Mouse (Mus musculus) ovary, postnatal 10 days (tissue): ENCODE data around the gene Snx15.

Experiments used
- DNase-seq: peaks from one replicate; pipeline ENCODE4 v3.0.0; 2022; ENCODE audit warnings: low spot score

Snx15 gene

DNA sequence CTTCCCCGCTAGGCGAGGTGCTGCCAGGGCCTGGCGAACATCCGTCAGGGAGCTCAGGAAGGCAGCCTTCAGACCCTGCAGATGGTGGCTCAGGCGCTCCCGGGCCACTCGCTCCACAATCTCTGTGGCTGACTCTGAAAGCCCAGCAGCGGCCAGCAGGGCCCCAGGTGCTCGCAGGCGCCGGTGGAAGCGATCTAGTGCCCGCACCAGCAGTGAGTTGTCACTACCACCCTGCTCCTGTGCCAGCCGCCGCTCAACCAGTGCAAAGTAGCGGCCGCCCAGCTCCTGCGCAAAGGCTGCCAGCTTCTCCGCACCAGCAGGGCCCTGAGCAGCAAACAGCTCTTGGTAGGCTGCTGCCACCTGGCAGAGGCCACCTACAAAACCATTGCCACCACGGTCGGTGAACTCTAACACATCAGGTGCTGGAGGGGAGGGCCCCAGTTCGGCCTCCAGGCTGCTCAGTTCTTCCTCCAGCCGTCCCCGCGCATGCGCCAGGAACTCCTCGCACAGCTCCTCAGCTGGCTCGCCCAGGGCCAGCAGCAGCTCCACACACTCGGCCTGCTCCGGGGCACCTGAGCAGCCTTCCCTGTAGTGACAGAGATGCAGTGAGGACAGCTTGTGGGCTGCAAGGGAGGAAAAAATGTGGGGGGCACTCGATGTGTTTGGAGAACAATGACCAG lies 57.4 kb downstream of the Snx15 start:
- DNase-seq = no peak

DNA sequence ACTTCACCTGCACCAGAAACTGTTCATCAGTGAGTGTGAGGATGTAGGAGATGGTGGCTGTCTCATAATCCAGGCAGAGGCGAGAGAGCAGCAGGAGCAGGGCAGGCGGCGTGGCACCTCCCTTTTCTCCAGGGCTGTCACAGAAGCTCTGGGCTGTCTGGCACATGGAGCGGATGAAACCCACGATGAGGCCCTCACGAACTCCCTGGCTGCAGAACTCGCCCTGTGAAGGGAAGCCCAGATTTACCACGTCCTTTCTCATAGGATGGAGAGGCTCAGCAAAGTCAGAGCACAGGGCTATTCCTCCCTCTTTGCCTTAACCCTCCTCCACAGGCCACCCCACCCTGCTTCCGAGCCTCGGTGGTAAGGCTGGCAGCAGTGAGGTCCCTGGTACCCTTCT lies 58.3 kb downstream of the Snx15 start:
- DNase-seq = no peak
